Mouse (Mus musculus): ENCODE results near the gene Asxl2.

GRCm38 (mm10) chr12:3377755-3378154 lies 48.9 kb upstream of the Asxl2 start:
- TF ChIP-seq POLR2A (IDR thresholded peaks at IDR 0.05; ENCODE audit: control insufficient read depth, extremely low read depth, insufficient read depth, low read length, poor library complexity) = no peak
- no peak for TF ChIP-seq CTCF (IDR thresholded peaks at IDR 0.05; ENCODE audit: borderline replicate concordance, control insufficient read depth, extremely low read depth, insufficient read depth, low read length, poor library complexity)
